Mouse (Mus musculus): Measurements from ENCODE around the gene Zbtb20.

The Zbtb20 gene

GRCm38 (mm10) chr16:43547323-43548180 lies 671.9 kb downstream of the Zbtb20 start:
- DNase-seq (ENCODE audit: low read depth in 1 of 2, low spot score in 2 of 2): no peak

DNA sequence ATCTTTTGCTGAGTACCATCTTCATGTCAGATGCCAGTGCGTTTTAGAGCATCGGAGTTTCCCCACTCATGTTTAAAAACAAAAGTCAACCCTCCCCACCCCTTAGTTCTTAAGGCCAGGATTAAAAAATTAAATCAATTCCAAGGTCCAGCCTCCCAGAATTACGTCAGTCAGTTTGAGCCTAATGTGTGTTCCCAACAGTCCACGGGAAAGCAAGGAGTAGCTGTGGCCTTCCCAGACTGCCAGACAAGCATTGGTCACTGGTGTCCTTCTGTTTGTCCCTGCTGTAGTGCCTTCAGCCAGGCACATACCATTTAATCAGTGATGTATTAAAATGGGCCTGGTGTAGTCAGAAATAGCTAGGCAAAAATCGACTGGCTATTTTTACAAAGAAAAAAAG lies 673.1 kb downstream of the Zbtb20 start:
- no peak for DNase-seq (ENCODE audit: low read depth in 1 of 2, low spot score in 2 of 2)

- no peak for DNase-seq (ENCODE audit: low read depth in 1 of 2, low spot score in 2 of 2)
Measured at GRCm38 (mm10) chr16:43549425-43550089, 673.9 kb downstream of the Zbtb20 start.

- DNase-seq (ENCODE audit: low read depth in 1 of 2, low spot score in 2 of 2): no peak
Measured at GRCm38 (mm10) chr16:43552443-43552842, 676.8 kb downstream of the Zbtb20 start.

- DNase-seq (ENCODE audit: low read depth in 1 of 2, low spot score in 2 of 2): no peak
Measured at GRCm38 (mm10) chr16:43557385-43557784, 681.7 kb downstream of the Zbtb20 start.

DNA sequence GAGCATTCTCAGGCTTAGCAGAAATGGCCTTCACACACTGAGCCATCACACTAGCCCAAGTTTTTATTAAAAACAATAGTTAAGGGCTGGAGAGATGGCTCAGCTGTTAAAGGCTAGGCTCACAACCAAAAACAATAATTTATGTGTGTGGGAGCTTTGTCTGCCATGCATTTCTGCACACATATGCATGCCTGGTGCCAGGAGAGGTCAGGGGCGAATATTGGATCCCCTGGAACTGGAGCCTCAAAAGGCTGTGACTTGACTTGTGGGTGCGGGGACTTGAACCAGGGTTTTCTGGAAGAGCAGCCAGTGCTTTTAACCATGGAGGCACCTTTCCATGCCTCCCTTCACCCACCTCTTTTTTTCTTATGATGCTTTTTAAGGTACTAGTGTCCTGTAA lies 685.6 kb downstream of the Zbtb20 start:
- no peak for DNase-seq (ENCODE audit: low read depth in 1 of 2, low spot score in 2 of 2)

GRCm38 (mm10) chr16:43561956-43562355 lies 686.3 kb downstream of the Zbtb20 start:
- DNase-seq (ENCODE audit: low read depth in 1 of 2, low spot score in 2 of 2): no peak

DNA sequence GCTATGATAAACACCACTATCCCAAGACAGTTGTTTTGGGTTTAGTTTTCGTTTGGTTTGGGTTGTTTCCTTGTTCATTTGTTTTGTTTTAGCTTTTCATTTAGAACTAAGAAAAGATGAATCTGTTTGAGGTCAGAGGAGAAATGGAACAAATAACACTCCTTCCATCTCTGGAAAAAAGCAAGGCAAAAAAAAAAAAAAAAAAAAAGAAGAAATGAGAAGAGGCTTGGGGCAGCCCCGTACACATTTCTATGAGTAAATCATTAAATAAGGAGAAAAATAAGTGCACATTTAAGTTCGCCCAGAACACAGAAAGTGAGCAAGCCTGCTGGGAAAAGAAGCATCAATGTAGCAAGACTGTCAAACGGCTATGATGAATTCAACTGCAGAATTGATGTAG lies 690.2 kb downstream of the Zbtb20 start:
- no peak for DNase-seq (ENCODE audit: low read depth in 1 of 2, low spot score in 2 of 2)

GRCm38 (mm10) chr16:43566511-43566910 lies 690.8 kb downstream of the Zbtb20 start:
- no peak for DNase-seq (ENCODE audit: low read depth in 1 of 2, low spot score in 2 of 2)

DNA sequence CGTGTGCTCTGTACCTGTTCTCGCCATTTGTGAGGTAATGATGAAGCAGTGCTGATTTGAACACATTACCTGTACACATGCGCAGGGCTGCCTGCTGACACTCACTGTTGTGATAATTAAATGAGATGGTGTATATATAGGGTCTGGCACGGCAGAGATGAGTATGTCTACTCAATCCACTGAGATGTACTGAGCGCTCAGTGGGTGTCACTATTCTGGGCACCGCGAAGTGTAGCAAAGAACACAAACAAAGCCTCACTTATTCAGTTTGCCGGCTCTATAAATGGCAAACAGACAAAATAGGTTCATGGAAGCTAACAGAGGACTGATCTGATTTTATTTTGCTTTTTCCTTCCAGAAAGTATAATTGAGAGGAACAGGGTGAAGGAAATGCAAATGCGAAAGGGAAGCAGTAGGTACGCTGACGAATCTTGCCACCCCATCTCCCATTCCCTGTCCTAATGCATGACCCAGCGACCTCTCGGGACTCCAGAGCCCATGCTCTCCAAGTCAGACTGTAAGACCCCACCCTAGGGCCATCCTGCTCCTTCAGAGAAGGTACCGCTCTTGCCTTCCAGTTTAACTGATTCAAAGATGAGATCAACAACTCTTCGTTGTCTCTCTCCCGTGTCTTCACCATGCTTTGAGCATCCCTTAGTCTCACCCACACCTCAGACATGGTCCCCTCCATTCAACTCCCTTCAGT lies 695.8 kb downstream of the Zbtb20 start:
- no peak for DNase-seq (ENCODE audit: low read depth in 1 of 2, low spot score in 2 of 2)

GRCm38 (mm10) chr16:43572171-43572570 lies 696.5 kb downstream of the Zbtb20 start:
- no peak for DNase-seq (ENCODE audit: low read depth in 1 of 2, low spot score in 2 of 2)

- no peak for DNase-seq (ENCODE audit: low read depth in 1 of 2, low spot score in 2 of 2)
Measured at GRCm38 (mm10) chr16:43572766-43573165, 697.1 kb downstream of the Zbtb20 start.

- no peak for DNase-seq (ENCODE audit: low read depth in 1 of 2, low spot score in 2 of 2)
Measured at GRCm38 (mm10) chr16:43573181-43573833, 697.6 kb downstream of the Zbtb20 start.

DNA sequence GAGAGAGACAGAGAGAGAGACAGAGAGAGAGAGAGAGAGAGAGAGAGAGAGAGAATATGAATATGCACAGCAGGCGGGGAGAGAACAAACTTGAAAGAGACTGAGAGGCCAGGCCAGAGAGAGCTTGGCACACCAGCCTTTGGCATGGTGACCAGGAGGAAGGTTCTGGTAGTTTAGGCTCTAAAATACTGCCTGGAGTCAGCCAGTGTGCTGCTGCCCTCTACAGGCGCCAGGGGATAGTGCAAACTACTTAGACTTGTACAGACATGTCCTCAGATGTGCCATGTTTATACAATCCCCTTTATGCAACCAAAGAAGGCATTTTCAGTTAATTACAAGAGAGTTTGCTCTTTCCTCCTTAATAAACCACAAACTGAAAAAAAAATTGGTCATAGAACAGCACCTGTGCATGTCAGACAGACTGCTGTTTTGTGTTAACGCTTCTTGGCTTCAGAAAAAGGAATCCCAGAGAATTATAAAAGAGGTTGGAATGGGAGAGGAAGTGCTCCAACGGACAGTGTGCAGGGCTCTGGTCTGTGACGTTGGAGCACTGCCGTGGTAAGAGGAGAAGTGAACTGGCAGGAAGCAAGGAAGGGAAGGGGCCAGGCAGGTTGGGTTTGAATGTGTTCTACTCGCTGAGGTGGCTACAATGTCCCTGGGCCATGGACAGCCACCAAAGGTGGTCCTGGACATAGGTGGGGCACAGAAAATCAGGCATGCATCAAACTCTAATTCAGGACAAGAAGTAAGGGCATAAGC lies 698.5 kb downstream of the Zbtb20 start:
- peak; percentile 11 to 35 for DNase-seq (ENCODE audit: low read depth in 1 of 2, low spot score in 2 of 2)

DNA sequence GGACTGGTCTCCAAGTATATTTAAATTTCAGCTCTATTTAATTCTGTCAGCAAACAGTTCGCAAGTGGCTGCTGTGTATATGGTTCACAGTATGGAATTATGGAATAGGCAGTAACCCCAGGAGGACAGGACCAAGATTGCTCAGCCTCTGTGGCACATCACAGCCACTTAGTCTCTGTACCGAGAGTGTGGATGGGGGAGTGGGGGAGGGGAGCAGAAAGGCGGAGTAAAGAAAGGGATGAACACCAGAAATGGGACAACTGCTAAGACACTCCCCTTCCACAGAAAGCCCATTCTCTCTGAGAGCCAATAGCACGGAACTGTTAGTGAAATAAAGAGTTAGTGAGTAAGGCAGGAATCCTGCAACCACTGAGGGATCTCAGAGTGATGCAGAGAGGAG lies 699.4 kb downstream of the Zbtb20 start:
- no peak for DNase-seq (ENCODE audit: low read depth in 1 of 2, low spot score in 2 of 2)

DNA sequence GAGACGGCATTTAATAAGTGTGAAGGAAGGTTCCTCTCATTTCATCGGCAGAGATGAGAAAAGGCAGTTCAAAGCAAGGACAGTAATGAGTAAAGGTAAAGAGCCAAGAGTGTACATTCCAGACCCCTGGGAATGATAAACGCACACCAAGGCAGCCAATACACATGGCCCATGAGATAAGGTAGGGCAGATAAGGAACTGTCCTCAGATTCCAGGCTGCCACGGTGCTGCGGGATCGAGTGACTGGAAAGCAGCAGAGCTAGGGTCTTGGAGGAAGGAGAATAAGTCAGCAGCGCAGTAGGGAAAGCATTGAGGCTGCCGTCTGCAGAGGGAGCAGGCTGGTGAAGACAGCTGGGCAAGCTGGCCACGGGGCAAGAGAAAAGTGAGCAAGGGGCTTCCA lies 699.8 kb downstream of the Zbtb20 start:
- DNase-seq (ENCODE audit: low read depth in 1 of 2, low spot score in 2 of 2): no peak

DNA sequence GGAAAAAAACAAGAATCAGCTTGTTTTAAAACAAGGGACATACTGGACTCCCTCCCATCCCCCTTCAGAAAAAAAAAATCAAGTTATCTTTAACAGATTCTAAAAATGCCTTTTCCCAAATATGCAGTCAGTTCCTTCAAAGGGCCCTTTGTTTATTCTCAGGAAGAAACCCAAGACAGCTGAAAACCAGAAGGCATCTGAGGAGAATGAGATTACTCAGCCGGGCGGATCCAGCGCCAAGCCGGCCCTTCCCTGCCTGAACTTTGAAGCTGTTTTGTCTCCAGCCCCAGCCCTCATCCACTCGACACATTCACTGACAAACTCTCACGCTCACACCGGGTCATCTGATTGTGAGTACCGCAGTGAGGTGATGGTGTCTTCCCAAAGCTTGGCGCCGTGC lies 701.7 kb downstream of the Zbtb20 start:
- DNase-seq (ENCODE audit: low read depth in 1 of 2, low spot score in 2 of 2): no peak

GRCm38 (mm10) chr16:43578351-43578750 lies 702.7 kb downstream of the Zbtb20 start:
- DNase-seq (ENCODE audit: low read depth in 1 of 2, low spot score in 2 of 2): no peak

- DNase-seq (ENCODE audit: low read depth in 1 of 2, low spot score in 2 of 2): no peak
Measured at GRCm38 (mm10) chr16:43579111-43579510, 703.4 kb downstream of the Zbtb20 start.

DNA sequence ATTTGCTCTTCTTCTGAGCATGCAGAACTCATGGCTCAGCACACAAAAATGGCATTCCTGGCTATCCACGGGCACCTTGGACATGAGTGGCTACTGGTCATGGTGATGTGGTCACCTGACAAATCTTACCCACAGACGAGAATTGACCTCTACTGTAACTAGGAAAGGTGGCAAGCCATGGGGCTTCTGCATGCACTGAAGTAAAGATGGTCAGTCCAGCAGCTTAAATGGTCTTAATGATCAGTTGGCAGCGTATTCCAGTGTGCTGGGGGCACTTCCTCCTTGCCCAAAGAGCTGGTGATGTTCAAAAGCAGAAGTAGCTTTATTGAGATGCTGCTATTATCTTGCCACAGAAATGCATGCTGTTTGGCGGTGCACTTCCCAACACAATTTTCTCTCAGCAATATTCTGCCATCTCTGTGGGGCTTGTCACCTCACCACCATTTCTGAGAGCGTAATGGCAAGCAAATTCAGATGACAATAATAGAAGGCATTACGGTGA lies 704.7 kb downstream of the Zbtb20 start:
- DNase-seq (ENCODE audit: low read depth in 1 of 2, low spot score in 2 of 2): no peak

GRCm38 (mm10) chr16:43581551-43581950 lies 705.9 kb downstream of the Zbtb20 start:
- no peak for DNase-seq (ENCODE audit: low read depth in 1 of 2, low spot score in 2 of 2)

Measured in monocyte, adult 2 months (primary cell).